In genomic region chr13:46523235-46523634, GRCm38 (mm10) we compare ENCODE assay signal across 15 mouse cellular contexts. TPM values are rescaled to one million over a fixed set of nuclear protein-coding genes. Genes with fewer than 3 reads are reported as not detected.
DNase-seq lines count a peak whose midpoint lies in the region; ATAC-seq and TF ChIP-seq lines count a peak whose summit lies in the region.
"Had no signal": no experiment of that assay in that cellular context is flagged by ENCODE, and none has a peak within 500 bp of the region (broad histone marks: within the 10 kb centered on the region; RNA-seq: fewer than 3 reads in every experiment).

No protein-coding gene starts in this region.

- WGBS in embryonic facial prominence, embryonic 14.5 days = 57% methylated on average over 5 of the region's 5 CpGs
- WGBS in embryonic facial prominence, embryonic 10.5 days = 71% methylated on average over 5 of the region's 5 CpGs
- WGBS in kidney, embryonic 14.5 days = 31% methylated on average over 5 of the region's 5 CpGs
- 38% methylated on average over 5 of the region's 5 CpGs for WGBS in intestine, postnatal 0 days

- no peak overlapping the region; the same call in 1 of the 2 replicates for H3K27ac ChIP-seq in embryonic facial prominence, embryonic 14.5 days (replicated peaks; ENCODE audit: low read depth, low read length)
- H3K27ac ChIP-seq in embryonic facial prominence, embryonic 10.5 days (replicated peaks) = no peak overlapping the region
- H3K27ac ChIP-seq in kidney, embryonic 14.5 days (ENCODE audit: low read depth, low read length) = no peak overlapping the region
- H3K27ac ChIP-seq in intestine, postnatal 0 days (ENCODE audit: low read depth, low read length) = no peak overlapping the region
- H3K27ac ChIP-seq: liver, embryonic 14.5 days had no signal

- ATAC-seq in embryonic facial prominence, embryonic 14.5 days (ENCODE audit: low read depth) = no peak; the same call in 1 of the 2 replicates
- ATAC-seq in kidney, embryonic 14.5 days (ENCODE audit: low FRiP score, low TSS enrichment) = no peak
- no peak for ATAC-seq in intestine, postnatal 0 days
- ATAC-seq: inflammation-experienced regulatory T-cells, adult 6 months had no signal

- no peak for TF ChIP-seq CTCF in intestine, postnatal 0 days (IDR thresholded peaks at IDR 0.05; ENCODE audit: low read depth)

- no peaks in the 10 kb centered on the region for H3K9me3 ChIP-seq in embryonic facial prominence, embryonic 14.5 days (ENCODE audit: control insufficient read depth, low read length)
- no peaks in the 10 kb centered on the region for H3K9me3 ChIP-seq in embryonic facial prominence, embryonic 10.5 days
- no peaks in the 10 kb centered on the region for H3K9me3 ChIP-seq in kidney, embryonic 14.5 days (ENCODE audit: control insufficient read depth, low read length)
- no peaks in the 10 kb centered on the region for H3K9me3 ChIP-seq in intestine, postnatal 0 days (ENCODE audit: control insufficient read depth)
- H3K9me3 ChIP-seq: G1E had no signal

- DNase-seq in embryonic facial prominence, embryonic 14.5 days (ENCODE audit: low spot score) = peak; percentile 23
- DNase-seq in embryonic facial prominence, embryonic 10.5 days (ENCODE audit: low spot score) = no peak
- DNase-seq in left cerebral cortex, postnatal 4 days = peak; percentile 25
- no peak for DNase-seq in left cerebral cortex, adult 11 months (ENCODE audit: low spot score)
- peak; percentile 52 to 61 for DNase-seq in heart, adult 18-20 months
- peak; percentile 37 to 41 for DNase-seq in heart, postnatal 10 days
- DNase-seq: cerebellum, postnatal 36 days; kidney, postnatal 36 days had no signal

- no peaks in the 10 kb centered on the region for H3K27me3 ChIP-seq in embryonic facial prominence, embryonic 14.5 days (replicated peaks; ENCODE audit: control insufficient read depth, insufficient read depth, low read length)
- no peaks in the 10 kb centered on the region for H3K27me3 ChIP-seq in embryonic facial prominence, embryonic 10.5 days (replicated peaks; ENCODE audit: low read depth, poor library complexity, severe bottlenecking)
- H3K27me3 ChIP-seq in kidney, embryonic 14.5 days (ENCODE audit: control insufficient read depth, insufficient read depth, low read length) = no peaks in the 10 kb centered on the region
- H3K27me3 ChIP-seq in intestine, postnatal 0 days (replicated peaks; ENCODE audit: control insufficient read depth, insufficient read depth, low read length) = no peaks in the 10 kb centered on the region

- H3K36me3 ChIP-seq in embryonic facial prominence, embryonic 14.5 days (ENCODE audit: control insufficient read depth, insufficient read depth, low read length) = no peaks in the 10 kb centered on the region
- no peaks in the 10 kb centered on the region for H3K36me3 ChIP-seq in embryonic facial prominence, embryonic 10.5 days (replicated peaks)
- H3K36me3 ChIP-seq in kidney, embryonic 14.5 days (ENCODE audit: control insufficient read depth, insufficient read depth, low read length) = no peaks in the 10 kb centered on the region
- H3K36me3 ChIP-seq in intestine, postnatal 0 days (ENCODE audit: control insufficient read depth, insufficient read depth) = no peaks in the 10 kb centered on the region
- H3K36me3 ChIP-seq: G1E had no signal

- intact Hi-C loops in left cerebral cortex, postnatal 4 days (cut with DNase I) = no loop called here
- intact Hi-C loops in heart, postnatal 10 days (cut with DNase I) = no loop called here

- no peak overlapping the region for H3K9ac ChIP-seq in embryonic facial prominence, embryonic 14.5 days (ENCODE audit: low read depth, low read length)
- no peak overlapping the region for H3K9ac ChIP-seq in kidney, embryonic 14.5 days (ENCODE audit: low read depth, low read length)
- H3K9ac ChIP-seq in intestine, postnatal 0 days (ENCODE audit: low read depth, low read length) = no peak overlapping the region
- H3K9ac ChIP-seq: liver, embryonic 14.5 days had no signal

- no peak overlapping the region for H3K4me3 ChIP-seq in embryonic facial prominence, embryonic 14.5 days (ENCODE audit: low read depth, low read length)
- no peak overlapping the region for H3K4me3 ChIP-seq in embryonic facial prominence, embryonic 10.5 days
- no peak overlapping the region for H3K4me3 ChIP-seq in kidney, embryonic 14.5 days (ENCODE audit: low read length)
- H3K4me3 ChIP-seq in intestine, postnatal 0 days (ENCODE audit: low read depth, low read length) = no peak overlapping the region
- H3K4me3 ChIP-seq: megakaryocyte, embryonic 14.5 days; myocyte had no signal

- H3K4me1 ChIP-seq in embryonic facial prominence, embryonic 14.5 days (ENCODE audit: control insufficient read depth, insufficient read depth, low read length) = peaks cover 15% of the 10 kb centered on the region
- peaks cover 21% of the 10 kb centered on the region for H3K4me1 ChIP-seq in embryonic facial prominence, embryonic 10.5 days
- no peaks in the 10 kb centered on the region for H3K4me1 ChIP-seq in kidney, embryonic 14.5 days (ENCODE audit: control insufficient read depth, insufficient read depth, low read length)
- H3K4me1 ChIP-seq in intestine, postnatal 0 days (replicated peaks; ENCODE audit: control insufficient read depth, insufficient read depth, low read length) = no peaks in the 10 kb centered on the region
- H3K4me1 ChIP-seq: megakaryocyte, embryonic 14.5 days had no signal

- 0 out of 2 replicates have a peak overlapping the region, but pooled peaks have one; percentile 4 for H3K4me2 ChIP-seq in embryonic facial prominence, embryonic 14.5 days (ENCODE audit: low read depth, low read length)
- H3K4me2 ChIP-seq in kidney, embryonic 14.5 days (replicated peaks; ENCODE audit: low read depth, low read length) = no peak overlapping the region
- H3K4me2 ChIP-seq in intestine, postnatal 0 days (replicated peaks; ENCODE audit: low read depth) = no peak overlapping the region

RNA-seq across cellular contexts. Expression of gene Cap2, which starts 21.6 kb away (rescaled TPM):
- 31.6 and 35.1 TPM in 2 replicates for polyA plus RNA-seq in embryonic facial prominence, embryonic 14.5 days (2014; fragmentation: Nextera tagmentation; extraction: Ambion mirVana)
- 3.9 and 4.2 TPM in 2 replicates for polyA plus RNA-seq in embryonic facial prominence, embryonic 10.5 days (2016; fragmentation: Nextera tagmentation; extraction: Ambion mirVana)
- 10 to 100 TPM; 23.1 to 23.6 TPM for total RNA-seq in left cerebral cortex, postnatal 4 days (2021)
- total RNA-seq in heart, adult 18-20 months (2021) = 100 to 1,000 TPM; 133 to 144 TPM
- total RNA-seq in heart, postnatal 10 days (2021) = 100 to 1,000 TPM; 127 to 146 TPM
- polyA plus RNA-seq in kidney, embryonic 14.5 days (2014; fragmentation: Nextera tagmentation; extraction: Ambion mirVana) = 8.7 and 8.9 TPM in 2 replicates
- 6.3 and 7.0 TPM in 2 replicates for polyA plus RNA-seq in intestine, postnatal 0 days (2015; fragmentation: Nextera tagmentation; extraction: Ambion mirVana)
- polyA plus RNA-seq: G1E had no signal

Comparison
In these comparisons a context has a peak if more than half of its experiments do, and no peak if none do; other contexts are left out.
1. DNase-seq: peak in embryonic facial prominence, embryonic 14.5 days (single experiment), left cerebral cortex, postnatal 4 days (single experiment), heart, adult 18-20 months (2 of 2) and heart, postnatal 10 days (2 of 2); none in embryonic facial prominence, embryonic 10.5 days (single experiment) and left cerebral cortex, adult 11 months (single experiment).